Mouse (Mus musculus): ENCODE results near the gene March10.

Gene March10

DNA sequence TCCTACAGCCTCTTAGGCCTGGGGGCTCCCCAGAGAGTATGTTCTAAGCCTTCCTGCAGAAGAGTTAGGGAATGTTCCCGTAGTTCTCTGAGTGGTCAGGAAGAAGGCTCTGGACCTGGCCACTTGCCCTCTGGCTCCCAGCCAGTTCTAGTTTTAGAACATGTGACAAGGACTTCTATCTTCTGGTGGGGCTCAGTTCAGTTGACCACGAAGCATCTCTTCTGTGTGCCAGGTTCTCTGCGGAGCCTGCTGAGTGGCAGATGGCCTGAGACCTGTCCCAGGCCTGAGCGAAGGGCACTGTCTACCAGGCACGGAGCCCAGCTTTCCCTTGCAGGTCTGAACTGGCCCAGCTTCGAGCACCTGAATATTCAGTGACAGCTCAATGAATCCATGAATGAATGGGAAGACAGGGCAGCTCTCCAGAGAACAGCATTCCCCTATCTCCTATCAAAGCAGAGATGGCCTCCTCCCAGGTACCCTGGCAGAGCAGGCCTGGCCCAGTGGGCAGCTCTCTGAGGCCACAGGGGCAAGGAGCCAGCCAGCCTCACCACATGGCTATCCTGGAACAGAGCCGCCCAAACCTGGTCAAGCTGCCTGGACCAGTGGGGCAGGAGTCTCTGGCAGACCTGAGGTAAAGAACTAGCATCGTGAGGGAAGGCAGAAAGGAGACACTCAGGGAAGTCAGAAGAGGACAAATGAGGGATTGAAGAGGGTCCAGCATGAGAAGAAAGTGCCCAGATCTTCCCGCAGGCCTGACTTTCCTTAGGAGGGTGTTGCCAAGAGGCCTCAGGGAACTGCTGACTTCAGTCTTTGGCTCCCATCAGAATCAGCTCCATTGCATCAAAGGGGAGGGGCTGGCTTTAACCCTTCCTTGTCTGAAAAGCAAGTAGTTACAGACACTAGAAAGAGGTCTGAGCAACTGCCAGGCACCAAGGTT, 103.3 kb downstream of the March10 start:
- DNase-seq (ENCODE audit: low spot score) = peak; percentile 56

DNA sequence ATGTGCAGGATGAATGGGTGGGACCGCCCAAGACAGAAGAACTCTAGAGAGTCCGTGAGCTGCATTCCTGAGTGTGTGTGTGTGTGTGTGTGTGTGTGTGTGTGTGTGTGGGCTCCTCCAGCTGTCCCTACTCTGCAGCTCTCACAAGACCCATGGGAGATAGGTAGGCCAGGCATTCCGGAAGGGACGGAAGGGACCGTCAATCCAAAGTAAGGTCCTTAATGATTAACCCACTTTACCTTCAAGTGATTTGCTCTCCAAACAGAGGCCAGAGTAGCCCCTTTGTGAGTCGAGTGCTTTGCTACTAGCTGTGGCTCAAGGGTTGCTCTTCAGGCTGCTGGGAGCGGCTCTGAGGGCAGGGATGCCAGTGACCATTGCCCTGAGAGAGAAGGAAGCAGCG, 104.4 kb downstream of the March10 start:
- DNase-seq (ENCODE audit: low spot score) = no peak

DNA sequence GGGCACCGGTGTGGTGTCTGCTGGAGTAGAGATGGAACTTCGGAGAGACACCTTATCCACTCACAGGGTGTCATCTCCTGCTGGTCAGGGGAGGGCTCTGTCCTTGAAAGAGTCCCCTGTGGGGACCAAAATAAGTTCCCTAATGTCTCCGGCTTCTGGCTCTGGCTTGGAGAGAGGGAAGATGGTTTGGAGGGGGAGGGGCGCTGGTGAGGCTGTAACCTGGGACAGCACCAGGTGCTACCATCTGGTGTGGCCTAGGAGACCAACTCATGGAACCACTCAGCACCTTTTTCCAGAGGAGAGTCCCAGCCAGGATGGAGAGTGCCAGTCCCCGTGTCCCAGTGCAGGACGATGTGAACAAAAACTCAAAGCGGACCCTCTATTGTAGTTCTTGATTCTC, 105.9 kb downstream of the March10 start:
- no peak for DNase-seq (ENCODE audit: low spot score)

DNA sequence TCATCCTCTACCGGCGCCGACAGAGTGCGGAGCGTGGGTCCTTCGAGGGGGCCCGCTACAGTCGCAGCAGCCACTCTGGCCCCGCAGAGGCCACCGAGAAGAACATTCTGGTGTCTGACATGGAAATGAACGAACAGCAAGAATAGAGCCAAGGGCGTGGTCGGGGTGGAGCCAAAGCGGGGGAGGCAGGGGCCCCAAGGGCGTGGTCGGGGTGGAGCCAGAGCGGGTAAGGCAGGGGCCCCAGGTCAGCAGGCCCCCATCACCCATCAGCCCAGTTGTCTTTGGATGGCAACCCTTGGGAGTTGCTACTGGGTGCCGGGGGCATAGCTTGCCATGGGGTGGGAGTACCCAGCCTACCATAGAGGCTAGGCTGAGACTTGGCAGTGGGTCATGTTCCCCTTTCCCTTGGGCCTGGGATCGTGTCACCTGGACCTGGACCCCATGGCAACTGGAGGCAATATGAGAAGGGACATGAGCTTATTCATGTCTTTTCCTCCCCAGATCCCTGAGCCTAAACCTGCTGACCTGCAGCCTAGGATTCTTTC, 106.7 kb downstream of the March10 start:
- no peak for DNase-seq (ENCODE audit: low spot score)

DNA sequence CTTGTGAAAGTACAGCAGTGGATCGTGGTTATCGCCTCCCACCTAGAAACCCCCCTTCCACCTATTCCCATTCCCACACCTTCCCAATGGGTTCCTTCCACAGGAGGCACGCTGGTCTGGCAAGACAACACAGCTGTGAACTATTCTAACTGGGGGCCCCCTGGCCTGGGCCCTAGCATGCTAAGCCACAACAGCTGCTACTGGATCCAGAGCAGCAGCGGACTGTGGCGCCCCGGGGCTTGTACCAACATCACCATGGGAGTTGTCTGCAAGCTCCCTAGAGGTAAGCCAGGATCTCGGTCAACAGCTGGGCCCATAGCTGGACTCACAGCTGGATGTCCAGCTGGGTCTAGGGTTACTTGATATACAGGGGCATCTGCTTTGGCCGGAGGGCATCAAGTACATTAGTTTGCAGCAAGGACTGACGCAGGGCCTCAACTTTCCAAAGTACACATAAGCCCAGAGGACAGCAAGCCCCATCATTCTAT, 108.0 kb downstream of the March10 start:
- DNase-seq (ENCODE audit: low spot score) = no peak

DNA sequence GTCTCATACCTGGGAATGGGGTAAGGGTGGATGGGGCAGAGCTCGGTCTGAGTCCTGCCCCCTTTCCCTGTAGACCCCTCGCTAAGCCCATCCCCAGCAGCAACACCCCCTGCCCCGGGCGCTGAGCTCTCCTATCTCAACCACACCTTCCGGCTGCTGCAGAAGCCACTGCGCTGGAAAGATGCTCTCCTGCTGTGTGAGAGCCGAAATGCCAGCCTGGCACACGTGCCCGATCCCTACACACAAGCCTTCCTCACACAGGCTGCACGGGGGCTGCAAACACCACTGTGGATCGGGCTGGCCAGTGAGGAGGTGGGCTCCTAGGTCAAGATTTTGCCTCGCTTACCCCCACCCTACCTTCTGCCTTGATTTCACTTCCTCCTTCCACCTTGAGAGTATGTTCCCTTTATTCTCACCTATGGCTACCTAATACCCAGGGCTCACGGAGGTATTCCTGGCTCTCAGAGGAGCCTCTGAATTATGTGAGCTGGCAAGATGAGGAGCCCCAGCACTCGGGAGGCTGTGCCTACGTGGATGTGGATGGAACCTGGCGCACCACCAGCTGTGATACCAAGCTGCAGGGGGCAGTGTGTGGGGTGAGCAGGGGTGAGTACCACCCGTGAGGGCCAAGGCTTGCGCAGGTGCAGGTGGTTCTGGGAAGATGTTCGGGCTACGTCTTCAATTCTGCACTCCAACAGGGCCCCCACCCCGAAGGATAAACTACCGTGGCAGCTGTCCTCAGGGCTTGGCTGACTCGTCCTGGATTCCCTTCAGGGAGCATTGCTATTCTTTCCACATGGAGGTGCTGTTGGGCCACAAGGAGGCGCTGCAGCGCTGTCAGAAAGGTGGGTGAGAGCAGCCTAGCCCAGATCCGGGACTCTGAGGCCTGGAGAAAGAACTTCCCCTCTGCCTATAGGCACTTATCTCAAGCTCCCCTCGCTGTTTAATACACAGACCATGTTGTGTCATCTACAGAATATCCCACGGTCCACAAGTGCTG, 109.1 kb downstream of the March10 start:
- peak; percentile 86 for DNase-seq (ENCODE audit: low spot score)

DNA sequence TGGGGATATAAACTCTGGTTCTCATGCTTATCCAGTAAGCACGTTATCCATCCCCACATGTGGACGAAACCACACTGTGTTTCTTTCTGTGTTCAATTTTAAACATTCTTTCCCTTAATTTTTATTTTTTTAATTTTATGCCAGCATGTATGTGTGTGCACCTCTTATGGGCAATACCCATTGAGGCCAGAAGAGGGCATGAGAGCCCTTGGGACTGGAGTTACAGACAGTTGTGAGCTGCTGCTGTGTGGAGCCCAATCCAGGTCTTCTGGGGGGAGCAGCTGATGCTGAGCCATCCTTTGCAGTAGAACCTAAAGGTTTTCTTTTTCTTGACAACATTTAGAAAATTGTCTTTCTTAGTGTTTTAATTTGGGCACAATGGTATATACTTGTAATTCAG, 111.3 kb downstream of the March10 start:
- DNase-seq (ENCODE audit: low spot score) = no peak

DNA sequence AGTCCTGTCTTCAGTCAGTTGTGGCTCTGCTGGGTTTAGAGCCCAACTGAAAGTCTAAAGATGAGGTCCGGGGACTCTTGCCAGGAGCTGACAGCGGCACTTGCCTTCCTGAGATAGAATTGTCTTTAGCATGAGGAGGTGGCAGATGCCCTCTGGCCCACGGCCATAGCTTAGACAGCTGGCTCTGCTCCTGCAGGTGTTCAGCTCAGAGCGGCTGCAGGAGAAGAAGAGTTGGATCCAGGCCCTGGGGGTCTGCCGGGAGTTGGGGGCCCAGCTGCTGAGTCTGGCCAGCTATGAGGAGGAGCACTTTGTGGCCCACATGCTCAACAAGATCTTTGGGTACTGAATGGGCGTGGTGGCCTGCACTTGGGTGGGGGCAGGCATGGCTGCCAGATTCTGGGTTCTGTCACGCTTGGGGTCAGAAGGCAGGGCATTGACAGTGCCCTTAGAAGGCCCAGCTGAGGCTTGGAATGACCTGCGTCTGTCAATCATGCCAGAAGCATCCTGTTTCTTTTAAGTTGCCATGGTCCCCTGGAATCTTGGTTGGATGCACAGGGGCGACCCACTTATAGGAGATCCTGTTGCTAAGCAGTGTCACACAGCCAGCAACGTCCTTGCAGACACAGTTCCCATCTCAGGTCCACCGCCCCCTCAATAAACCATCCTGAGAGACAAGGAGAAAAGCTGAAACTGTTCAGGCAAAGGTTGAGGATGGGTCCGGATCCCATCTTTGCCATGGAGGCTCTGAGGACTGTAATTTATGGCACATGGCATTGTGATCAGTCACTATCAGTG, 117.7 kb downstream of the March10 start:
- DNase-seq (ENCODE audit: low spot score) = no peak

DNA sequence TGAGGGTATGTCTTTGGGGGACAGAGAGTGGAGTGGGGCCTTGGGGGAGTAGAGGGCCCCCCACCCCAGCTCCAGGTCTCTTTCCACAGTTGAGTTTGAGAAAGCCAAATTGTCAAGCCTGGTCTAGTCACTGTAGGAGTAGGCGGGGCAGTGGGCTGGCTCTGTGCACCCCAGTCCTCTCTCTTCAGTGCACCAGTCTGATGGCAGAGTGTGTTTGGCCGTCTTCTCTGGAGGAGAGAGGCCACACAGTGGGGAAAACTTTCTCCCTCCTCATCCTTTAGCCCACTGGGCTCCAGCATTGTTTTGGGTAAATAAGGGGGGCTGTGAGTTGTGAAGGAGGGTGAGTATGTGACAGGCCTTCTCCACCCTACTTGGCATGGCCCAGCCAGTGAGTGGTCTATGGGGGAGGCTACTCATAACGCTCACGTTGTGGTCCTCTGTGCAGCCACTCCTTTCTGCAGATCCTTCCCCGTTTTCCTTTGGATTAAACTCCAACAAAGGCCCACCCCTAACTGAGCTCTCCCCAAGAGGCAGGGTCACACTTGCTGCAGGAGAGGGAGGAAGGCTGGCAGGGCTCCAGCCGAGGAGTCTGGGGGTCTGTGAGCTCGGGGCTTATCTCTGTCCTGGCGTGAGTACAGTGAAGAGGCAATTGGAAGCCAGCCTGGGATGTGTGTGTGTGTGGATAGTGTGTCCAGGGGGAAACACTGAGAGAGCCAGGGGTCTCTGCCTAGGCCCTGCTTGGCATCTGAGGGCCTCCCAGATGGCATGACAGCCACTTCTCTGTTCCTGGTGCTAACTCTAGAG, 122.5 kb downstream of the March10 start:
- DNase-seq (ENCODE audit: low spot score) = no peak

DNA sequence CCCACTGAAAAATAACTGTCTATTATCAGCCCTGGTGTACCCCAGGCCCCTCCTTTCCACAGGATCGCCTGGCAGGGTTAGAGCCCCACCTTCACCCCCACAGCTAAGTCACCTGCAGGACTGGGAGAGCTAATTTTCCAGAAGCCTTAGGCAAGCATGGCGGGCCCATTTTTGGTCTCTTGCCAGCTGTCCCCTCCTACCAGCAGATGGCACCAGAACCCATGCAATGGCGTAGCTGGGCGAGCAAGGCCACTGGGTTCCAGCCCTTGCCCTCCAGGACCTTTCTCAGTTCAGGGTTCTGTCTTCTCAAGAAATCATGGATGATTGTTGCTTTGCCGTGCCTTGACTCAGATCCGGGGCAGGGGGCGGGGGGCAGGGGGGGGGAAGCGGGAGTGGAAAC, 124.1 kb downstream of the March10 start:
- DNase-seq (ENCODE audit: low spot score) = peak; percentile 44

DNA sequence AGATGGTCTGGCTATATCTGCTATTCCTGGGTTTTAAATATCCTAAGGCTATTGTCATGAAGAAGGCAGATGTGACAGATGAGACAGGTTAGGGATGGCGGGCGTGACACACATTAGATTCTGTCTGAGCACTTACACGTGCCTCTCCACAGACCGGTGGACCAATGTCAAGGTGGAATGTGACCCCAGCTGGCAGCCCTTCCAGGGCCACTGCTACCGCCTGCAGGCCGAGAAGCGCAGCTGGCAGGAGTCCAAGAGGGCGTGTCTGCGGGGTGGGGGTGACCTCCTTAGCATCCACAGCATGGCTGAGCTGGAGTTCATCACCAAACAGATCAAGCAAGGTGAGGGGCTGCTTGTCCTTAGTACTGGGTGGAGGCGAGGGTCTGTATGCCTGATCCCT, 124.8 kb downstream of the March10 start:
- peak; percentile 51 for DNase-seq (ENCODE audit: low spot score)

DNA sequence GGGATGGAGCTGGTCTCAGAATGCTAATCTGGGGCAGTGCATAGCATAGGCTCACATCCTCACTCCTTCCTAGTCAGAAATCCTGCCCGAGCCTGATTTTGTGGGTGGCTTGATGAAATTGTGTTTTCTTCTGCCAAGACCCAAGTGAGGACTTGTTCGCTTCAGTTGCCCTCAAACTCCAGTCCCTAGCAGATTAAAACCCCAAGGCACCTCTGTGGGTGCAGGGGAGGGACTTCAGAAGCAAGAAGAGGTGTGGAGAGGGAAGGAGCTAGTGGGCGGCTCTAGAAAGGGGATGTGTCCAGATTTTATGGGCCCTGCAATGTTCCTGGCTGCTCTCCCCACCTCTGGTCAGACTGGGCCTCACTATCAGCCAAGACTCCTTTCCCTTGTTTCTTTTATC, 125.4 kb downstream of the March10 start:
- no peak for DNase-seq (ENCODE audit: low spot score)

DNA sequence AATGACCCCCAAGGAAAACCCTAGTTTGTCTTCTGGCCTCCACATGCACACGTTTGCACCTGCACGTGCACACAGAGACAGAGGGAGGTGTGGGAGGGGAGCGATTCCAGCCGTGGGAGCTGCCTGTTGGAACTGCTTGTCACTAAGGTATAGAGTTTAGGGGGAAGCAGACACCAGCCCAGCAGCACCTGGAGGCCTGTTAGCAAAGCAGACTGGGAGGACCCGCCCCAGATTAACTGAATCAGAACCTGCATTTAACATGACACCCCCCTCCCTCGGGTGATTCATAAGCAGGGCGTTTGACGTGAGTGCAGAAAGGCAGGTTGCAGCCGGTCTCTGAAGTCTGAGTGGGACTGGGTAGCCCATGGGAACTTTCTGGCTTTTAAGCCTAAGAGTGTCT, 126.6 kb downstream of the March10 start:
- no peak for DNase-seq (ENCODE audit: low spot score)

DNA sequence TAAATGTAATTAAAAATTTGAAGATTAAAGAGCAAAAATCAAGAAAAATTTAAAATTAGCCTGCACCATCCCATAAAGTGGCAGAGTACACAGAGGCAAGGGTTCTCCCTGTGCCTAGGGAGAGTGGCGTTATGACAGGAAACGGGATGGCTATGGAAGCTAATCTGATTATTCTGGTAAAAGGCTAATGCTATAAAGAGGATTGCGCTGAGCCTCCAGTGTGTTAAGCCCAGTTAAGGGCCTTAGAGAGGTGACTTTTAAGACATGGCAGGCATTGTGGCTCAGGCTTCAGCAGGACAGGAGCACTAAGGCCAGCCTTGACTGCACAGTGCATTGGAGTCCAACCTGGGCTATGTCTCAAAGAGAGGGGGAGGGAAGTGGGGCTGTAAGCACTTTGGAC, 129.4 kb downstream of the March10 start:
- DNase-seq (ENCODE audit: low spot score) = no peak

DNA sequence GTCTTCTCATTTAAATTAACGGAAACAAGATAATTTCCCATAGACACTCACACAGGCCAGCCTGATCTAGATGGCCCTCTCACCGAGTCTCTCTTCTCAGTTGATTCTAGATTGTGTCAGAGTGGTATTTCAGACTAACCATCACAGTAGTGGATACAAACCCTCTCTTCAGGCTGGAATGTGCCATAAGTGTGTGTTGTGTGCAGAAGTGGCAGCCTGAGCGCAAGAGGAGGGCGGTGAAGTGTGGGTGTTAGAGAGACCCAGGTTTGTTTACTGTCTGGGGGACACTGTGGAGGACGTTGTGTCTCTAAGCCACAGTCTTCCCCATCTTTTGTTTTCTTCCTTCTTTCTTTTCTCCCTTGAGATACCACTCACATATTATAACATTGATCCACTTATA, 133.0 kb downstream of the March10 start:
- no peak for DNase-seq (ENCODE audit: low spot score)

DNA sequence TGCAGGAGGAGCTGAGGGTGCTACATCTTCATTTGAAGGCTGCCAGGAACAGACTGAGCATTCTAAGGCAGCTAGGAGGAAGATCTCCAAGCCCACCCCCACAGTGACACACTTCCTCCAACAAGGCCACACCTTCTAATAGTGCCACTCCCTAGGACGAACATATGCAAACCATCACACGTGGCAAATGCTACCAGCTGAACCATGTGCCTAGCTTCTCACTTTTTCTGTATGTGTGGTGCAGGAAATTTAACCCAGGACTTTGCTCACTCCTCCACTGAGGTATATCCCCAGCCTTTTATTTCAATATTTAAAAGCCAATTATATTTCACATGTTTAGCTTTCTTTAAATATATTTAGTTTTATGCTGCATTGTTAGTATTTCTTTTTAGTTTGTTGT, 135.4 kb downstream of the March10 start:
- no peak for DNase-seq (ENCODE audit: low spot score)

DNA sequence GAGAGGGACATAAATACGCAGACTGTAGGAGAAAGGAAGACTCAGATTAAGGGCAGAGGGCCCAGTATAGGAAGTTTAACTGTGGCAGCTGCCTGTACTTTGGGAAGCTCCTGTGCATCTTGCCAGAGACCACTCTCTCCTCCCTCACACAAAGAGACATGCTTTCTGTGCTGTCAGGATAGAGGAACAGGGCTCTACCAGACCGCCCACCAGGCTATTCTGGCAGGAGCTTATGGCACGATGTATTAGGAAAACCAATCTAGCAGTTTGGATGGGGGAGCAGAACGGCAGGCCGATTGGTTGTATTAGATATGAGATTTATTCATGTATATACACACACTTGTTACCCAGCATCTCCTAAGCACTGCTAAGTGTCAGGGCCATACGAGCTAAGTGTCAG, 138.8 kb downstream of the March10 start:
- DNase-seq (ENCODE audit: low spot score) = no peak

DNA sequence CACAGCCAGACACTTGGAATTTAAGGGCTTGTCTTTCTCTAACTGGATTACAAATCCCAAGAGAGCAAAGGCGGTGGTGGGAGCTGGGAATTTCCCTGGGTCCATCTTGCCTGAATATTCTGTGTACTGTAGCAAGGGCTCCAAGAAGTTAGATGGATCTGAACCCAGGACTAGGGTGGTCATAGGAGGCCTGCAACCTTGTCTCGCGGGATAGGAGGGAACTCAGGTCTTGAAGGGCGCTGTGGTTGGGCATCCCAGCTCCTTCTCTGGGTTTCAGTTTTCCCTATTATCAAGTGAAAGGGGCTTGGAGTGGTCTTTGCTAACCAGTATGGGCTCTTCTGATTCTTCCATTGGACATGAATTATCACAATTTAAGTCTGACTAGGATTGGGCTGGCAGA, 140.4 kb downstream of the March10 start:
- DNase-seq (ENCODE audit: low spot score) = no peak

DNA sequence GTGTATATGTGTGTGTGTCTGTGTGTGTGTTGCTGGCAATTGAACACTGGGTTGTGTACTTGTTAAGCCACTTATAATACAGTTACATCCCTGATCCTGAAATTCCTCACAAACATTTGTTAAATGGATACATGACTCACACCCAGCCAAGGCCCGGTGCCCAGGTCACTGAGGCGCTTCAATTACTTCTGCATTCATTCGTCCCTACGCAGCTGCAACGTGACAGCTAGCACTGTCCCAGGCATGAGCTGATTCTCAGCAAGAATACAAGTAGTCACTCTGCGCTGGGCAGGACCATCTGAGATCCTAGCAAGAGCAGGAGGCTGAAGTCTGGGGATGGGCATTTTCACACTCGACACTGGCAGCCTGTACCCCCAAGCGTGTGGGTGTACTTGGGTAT, 141.2 kb downstream of the March10 start:
- DNase-seq (ENCODE audit: low spot score) = no peak

DNA sequence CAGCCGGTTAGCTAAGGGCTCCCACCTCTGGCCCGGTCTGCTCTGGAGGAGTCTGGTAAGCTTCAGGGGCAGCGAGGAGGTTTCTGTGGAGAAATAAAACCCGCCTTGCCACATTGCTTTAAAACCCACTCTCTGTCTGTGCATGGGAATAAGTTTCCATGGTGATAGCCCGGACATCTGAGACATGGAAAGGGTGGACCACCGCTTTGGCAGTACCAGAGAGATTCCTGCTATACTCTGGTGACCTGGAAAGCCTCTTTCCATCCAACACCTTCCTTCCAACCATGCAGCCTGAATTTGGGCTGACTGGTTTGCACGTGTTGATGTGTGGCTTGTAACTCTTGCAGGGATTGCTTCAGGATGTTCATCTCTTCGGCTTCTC, 142.9 kb downstream of the March10 start:
- no peak for DNase-seq (ENCODE audit: low spot score)

Data from urinary bladder, postnatal 25 days (tissue).